Mouse (Mus musculus) left cerebral cortex, adult 11 months (tissue): ENCODE data around the gene Cfl1.
A peak's percentile ranks its signal among the peaks of the same experiment; 100 is the strongest.
"Not testable (repeated sequence)": the region's sequence is repeated elsewhere in the genome, so short reads cannot be mapped to it uniquely, and the experiment has no call there.

Experiments
- DNase-seq: peaks from one replicate; pipeline ENCODE4 v3.0.0; 2022; ENCODE audit warnings: low spot score

The Cfl1 gene

DNA sequence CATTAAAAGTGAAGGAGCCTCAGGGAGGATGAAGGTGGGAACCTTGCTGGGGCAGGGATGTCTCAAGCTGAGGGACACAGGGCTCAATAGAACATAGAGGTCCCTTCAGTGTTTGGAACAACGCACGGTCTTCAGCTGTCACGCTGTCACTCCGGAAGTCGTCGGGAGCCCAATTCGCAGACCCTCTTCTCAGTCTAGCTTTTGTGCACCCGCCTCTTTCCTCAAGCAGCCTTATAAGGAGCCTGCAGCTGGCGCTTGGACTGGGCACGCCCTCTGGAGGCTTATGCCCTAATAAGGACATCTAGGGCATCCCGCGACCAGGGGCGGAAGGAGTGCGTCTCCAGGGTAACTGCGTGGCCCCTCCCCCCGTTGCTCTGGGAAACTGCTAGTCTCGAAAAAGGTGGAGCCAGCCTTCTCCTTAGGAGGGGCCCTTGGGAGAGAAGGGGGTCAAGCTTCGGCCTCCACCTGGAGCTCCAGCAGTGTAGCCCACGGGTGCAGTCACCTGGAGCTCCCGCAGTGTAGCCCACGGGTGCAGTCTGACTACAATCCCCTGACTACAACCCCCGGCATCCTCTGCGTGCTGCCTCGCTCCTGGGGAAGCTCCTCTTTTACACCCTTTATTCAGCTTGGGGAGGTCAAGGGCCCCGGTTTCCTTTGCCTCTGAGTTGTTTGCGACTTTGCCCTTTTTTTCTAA, 1.2 kb upstream of the Cfl1 start:
- peak; percentile 97 for DNase-seq

DNA sequence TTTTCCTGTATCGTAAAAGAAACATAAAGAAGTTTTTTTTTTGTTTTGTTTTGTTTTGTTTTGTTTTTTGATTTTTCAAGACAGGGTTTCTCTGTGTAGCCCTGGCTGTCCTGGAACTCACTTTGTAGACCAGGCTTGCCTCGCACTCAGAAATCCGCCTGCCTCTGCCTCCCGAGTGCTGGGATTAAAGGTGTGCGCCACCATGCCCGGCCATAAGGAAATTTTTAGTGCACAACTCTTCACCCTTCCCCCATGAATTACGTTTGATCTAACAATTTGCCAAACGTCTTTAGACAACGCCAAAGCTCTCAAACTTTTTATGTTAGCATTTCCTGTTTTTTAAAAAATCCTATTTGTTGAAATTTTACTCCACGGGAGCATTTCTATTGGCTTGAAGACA, 534 bp upstream of the Cfl1 start:
- not testable (repeated sequence) for DNase-seq

DNA sequence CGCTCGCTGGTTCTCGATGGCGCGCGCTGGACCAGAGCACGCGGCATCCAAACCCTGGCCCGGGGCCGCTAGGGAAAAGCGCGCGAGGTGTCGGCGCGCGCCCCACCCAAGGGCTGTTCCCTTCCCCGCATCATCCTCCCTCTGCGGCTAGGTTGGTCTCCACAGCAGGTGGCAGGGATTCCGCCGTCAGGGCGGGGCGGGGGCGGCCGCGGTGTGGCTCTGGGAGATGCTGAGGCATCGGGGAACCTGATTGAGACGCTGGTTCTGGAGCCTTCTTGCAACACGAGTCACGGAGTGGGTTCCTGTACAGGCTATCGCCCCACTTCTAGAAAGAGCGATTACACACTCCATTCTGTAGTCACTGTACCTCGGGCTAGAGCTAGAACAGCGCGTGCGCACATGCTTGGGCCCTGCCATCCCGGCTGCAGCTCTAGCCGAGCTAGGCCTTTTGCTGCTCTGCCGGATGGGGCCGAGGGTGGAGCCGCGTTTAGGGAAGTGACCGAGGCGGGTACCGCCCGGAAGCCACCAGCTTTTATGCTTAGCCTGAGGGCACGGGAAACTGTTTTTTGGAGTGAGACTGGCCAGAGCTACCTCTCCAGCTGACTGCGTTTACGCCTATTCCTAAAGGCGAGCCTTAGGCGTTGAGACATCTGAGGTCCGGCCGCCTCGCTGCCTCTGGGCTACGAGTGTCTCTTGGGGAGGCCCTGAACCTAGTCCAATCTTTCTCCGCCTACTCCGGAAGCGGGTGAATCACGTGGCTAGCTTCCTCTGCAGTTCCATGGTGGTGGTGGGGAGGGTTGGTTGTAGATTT, 848 bp downstream of the Cfl1 start:
- DNase-seq, result peak; percentile 72

DNA sequence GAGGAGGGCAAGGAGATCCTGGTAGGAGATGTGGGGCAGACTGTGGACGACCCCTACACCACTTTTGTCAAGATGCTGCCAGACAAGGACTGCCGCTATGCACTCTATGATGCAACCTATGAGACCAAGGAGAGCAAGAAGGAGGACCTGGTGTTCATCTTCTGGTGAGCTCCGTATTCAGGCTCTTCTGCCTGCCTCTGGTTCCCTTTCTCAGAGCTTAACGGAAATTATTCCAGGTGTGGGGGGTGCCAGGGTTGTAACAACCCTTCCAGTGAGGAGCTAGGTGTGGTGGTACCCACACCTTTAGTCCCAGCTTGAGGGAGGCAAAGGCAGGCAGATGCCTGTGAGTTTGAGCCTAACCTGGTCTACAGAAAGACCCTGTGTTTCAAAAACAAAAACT, 2.4 kb downstream of the Cfl1 start:
- DNase-seq, result no peak

DNA sequence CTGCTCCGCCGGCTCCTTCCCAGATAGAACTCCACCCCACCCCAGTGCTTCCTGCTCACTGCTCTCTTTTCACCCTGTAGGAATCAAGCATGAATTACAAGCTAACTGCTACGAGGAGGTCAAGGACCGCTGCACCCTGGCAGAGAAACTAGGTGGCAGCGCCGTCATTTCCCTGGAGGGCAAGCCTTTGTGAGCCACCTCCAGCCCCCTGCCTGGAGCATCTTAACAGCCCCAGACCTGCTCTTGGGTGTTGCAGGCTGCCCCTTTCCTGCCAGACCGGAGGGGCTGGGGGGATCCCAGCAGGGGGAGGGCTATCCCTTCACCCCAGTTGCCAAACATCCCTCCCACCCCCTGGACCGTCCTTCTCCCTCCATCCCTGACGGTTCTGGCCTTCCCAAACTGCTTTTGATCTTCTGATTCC, 3.1 kb downstream of the Cfl1 start:
- DNase-seq, result not testable (repeated sequence)

DNA sequence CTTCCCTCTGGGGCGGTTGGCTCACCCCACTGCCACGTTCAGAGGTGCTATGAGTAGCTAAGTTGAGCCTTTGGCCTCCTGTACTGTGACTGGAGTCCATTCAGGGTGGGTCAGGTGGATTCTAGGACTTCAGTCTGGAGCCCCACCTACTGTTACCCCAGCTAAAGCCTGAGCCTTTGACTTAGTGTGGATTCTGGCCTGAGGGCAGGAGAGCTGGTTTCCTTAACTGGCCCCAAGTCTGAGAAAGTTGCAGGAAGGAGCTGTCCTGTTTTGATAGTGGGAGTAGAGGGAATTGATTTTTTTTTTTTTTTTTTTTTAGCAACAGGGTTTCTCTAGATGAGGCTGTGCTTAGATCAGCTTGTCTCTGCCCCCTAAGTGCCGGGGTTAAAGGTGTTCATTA, 4.1 kb downstream of the Cfl1 start:
- no peak for DNase-seq

DNA sequence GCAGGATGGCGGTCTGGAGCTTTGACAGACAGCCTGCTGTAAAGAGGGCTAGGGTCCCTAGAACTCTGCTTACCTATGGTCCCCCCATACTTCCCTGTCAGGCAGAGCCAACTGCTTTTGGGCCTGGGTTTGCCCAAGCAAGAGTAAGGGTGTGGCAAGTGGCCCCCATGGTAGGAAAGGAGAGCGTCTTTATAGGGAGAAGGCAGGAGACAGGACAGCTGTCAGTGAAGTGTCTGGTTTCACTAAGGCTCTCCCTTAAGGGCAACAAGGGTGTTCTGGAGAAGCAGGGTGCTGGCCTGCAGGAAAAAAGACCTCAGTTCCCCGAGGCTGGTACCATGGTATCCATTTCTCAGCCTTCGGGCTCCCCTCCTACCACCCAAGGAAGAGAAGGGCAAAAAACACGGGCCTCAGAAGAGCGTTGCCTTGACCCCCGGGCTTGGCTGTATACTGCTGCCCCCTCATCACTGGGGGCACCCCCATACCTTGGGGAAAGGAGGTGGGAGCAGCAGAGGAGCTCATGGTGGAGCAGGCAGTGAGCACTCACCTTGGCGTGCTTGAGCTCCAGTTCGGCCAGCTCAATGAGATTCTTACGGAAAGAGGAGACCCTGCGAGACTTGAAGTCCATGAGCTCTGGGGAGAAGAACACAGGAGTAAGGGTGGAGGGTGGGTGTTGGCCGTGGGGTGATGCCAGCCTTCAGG, 5.2 kb downstream of the Cfl1 start:
- no peak for DNase-seq

DNA sequence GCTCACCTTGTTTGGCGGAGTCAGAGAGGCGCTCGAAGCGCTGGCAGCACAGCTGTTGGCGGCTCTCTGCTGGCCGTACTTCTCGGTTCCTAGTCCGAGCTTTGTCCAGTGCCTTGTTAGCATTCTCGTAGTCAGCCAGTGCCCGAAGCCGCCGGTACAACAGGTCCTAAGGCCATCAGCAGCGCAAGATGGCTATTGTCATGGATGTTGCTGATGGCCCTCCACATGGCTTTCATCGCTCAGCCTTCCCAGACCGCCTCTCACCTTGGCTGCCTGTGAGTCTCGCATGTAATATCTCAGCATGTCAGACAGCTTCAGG, 5.8 kb downstream of the Cfl1 start:
- no peak for DNase-seq

DNA sequence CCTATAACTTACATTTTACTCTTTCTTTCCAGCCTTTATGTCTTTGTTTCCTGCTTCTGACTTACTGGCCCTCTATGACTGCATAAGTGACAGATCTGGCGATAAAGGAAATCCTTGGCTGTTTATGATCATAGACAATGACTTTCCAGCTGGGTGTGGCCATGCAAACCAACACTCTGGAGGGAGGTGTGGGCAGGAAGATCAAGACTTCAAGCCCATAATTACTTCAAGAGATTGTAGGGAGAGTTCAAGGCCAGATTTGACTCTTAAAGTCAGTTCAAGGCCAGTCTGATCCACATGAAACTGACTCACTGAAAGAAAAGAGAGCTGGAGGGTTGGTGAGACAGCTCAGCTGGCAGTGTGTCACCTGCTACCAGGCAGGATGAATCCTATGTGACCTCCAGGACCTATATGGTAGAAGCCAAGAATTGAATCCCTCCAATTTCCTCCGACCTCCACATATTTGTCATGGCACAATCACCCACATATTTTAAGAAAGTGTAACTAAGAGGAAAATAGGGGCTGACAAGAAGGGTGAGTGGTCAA, 10.1 kb downstream of the Cfl1 start:
- no peak for DNase-seq

DNA sequence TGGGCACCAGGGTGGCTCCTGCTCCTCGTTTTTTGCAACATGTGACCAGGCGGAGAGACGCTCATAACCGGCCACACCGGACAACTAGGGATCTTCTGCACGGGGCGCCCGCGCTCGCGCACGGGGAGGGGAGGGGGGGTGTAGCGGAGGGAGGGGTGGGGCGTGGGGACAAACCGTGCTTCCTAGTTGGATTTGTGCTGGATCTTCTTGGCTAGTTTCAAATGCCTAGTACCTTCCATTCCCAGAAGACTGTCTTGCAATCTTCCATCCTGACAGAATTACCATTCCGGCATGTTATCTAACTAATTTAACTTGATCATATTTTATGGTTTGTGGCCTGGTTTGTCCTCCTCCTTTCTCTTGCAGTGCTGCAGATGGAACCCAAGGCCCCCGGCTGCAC, 13.4 kb downstream of the Cfl1 start, which contains the start of gene 1700020D05Rik:
Gene 1700020D05Rik (minus strand): TSS at position 101 of the 400 bp plus-strand sequence.
- no peak for DNase-seq

DNA sequence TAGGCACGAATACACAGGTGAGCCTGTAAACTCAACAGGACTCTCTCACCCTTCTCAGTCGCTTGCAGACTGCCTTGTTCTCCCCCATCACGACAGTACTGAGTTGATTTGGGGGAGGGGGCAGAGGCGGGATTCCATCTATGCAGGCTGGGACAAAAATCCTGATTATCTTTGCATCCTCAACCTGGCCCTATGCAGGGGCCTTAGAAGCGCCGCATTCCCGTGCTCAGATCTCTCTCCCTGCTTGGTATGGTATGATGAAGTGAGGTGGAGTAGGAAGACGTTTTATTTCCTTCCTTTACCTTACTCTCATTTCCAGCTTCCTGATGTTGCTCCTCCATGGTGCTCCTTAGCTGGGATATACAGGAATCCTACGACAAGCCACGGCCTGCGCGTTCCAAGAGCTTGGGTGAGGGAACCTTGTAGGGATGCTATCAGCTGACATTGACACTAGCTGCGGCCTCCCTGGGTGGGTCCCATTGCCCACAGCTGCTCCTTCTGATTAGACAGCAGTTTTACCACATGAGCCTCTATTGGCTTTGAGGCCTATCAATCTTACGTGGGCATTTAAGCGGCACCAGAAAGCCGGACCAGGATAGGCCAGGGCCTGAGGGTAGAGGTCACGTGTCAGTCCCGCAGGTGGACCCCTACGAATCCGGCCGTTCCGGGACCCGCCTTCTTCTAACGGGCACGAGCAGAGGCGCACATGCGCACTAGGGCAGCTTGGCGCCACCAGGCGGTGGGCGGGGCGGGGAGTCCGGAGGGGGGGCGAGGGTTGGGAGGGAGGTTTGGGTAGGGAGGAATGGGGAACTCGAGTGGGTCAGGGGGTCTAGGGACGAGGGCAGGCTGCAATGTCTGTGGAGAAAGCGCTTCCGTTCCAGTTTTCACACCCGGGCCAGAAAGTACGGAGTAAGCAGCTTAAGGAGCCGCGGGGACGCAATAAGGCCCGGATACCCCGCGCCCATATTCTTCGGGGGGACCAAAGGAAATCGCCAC, 20.1 kb downstream of the Cfl1 start, which contains the start of gene Snx32:
Gene Snx32 (minus strand): TSS at position 508 of the 996 bp plus-strand sequence.
- peak; percentile 99 for DNase-seq

DNA sequence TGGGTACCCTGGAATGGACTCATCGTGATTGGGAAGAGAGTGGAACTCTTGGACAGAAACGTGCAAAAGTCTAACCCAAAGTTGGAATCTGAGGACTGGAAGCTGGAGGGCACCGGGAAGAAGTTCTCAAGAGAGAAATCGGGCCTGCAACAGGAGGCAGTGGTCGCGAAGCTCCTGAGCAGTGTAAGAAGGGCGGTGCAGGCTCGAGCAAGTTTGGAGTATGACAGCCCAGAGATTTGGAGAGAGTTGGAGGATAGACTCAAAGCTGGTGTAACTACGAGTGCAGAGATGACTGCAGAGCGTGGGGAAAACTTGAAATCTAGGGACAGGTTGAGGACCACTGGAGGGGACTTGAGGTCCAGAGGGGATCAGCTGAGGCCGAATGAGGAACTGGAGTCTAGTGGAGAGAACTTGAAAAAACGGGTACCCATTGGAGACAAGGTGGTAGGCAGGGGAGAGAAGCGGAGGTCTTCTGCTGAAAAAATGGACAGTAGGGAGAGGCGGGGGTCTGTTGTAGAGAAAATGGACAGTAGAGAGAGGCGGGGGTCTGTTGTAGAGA, 20.9 kb downstream of the Cfl1 start:
- DNase-seq, result no peak

DNA sequence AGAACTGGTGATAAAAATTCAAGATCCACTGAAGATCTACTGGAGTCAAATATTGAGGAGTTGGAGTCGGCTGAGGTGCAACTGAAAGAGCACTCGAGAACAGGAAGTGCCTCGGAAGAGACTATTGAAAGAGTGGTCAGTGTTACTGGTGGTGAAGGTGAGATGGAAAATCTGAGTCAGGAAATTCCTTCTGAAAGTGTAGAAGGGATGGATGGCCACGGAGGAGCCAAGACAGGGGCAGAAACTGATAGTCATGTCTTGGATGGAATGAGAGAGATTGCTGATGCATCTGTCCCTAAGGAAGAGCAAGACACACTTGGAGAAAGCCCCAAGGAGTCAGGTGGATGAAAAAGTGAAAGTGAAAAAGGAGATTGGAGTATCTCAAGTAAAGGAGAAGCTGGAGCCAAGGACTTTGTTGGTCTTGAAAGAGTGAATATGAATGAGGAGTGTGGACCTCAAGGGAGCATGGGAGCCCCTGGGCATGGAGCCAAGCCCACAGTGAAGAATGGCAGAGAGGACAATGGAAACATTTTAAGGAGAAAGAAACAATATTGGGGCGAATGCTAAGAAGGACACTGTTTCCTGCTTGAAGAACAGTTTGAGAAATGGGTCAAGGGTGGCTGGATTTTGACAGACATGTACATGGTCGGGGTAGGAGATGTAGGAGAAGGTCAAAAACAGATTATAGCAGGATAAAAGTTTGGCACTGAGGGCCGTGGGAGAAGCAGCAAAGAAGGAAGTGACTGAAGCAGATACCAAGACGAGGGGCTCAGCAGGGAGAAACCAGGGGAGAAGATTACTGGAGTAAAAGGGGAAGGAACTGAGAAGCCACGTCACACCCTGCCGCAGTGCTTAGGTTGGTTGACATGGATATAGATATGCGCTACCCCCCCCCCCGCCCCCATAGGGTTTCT, 22.1 kb downstream of the Cfl1 start:
- DNase-seq, result no peak

DNA sequence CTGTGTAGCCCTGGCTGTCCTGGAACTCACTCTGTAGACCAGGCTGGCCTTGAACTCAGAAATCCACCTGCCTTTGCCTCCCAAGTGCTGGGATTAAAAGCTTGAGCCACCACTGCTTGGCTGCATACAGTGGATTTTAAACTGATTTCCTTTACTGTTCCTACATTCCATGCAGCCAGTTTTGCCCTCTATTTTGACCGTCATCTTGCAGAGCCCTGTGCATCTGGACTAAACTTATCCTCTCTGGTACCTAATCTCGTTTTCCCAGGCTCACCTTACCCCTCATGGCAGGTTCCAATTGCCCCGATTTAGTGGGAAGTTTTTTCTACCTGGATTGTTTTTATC, 22.7 kb downstream of the Cfl1 start:
- DNase-seq, result no peak

DNA sequence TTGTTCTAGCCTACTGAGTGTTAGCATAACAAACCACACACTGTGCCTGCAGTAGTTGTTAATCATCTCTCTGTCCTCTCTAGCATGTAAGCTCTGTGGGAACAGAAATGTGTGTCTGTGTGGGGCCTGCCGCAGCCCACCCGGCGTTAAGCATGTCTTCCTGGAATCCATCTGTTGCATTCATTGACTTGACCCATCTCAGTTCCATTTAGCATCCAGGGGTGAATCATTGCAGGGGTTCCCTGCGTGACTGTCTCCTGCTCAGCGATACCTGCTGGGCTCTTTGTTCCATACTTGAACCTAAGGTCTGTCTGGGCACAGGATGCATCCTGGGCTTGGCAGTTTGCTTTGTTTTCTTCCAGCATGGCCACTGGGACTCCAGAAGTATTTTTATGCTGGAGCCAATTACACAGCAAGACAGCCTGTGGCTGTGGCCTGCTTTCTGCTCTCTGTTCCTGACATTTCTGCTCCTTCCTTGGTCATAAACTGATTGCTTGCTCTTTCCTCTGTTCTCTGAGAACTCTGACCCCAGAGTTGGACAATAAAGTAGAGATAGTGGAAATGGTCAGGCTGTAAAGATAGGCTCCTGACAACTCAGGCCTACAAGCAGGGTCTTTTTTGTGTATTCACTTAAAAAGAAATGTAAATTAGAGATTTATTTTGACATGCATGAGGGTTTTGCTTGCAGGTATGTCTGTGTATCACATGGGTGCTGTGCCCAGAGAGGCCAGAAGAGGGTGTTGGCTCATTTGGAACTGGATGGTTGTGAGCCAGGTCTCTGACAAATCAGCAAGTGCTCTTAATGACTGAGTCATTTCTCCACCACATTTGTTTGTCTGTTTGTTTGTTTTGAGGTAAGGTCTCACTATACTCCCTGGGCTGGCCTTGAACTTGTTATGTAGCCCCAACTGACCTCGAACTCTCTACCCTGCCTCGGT, 25.9 kb downstream of the Cfl1 start:
- DNase-seq, result no peak

DNA sequence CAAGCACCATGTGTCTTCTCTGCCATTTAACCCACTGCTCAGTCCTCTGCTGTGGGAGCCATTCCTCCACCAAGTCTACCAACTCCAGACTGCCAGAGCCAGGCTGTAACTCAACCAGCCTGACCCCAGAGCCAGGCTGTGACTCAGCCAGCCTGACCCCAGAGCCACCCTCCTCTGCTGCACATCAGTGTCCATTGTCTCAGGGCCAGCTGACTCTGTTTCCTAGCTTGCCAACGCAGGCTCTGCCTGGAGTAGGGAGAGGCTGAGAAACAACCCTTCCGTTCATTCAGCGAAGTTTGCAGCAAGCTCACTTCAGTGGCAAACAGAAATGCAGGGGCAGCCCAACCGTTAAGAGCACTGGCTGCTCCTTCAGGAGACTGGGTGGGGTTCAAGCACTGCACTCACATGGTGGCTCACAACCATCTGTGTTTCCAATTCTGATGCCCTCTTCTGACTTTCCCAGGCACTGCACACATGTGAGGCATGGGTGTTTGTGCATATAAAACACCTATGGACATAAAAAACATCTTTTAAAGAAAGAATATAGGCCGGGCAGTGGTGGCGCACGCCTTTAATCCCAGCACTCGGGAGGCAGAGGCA, 26.8 kb downstream of the Cfl1 start:
- DNase-seq, result no peak

DNA sequence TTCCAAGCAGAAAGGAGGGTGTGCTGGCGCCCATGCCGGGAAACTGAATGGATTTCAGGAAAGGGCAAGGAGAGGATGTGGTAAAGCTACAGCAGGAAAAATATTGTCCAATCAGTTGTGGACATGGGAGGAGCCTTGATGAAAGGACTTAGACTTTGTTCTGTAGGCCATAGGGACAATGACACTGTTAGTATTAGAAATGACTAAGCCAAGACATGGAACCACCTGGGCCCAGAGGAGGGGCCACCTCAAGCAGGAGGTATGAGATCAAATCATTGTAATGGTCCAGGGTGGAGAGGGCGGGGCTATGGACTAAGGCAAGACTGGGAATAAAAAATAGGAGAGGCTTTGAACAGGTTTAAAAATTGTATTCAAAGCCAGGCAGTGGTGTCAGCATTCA, 28.5 kb downstream of the Cfl1 start:
- no peak for DNase-seq

DNA sequence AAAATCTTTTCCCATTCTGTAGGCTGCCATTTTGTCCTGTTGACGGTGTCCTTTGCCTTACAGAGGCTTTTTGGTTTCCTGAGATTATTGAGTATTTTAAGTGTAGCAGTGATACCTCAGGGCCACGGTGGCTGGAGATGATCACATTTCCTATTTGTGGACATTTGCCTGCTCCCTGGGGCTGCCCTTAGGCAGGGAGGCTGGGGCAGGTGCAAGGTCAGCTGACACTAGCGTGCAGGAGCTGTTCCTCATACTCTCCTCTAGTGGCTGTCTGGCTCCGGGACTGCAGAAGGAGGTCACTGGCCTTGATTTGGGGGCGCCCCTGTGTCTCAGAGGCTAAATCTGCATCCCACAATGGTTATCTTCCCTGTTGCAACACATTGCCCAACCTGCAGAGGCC, 34.9 kb downstream of the Cfl1 start:
- no peak for DNase-seq
